Mouse (Mus musculus) gastrocnemius, adult 8-10 months (tissue): ENCODE results near the gene Pdzd8. TPM values are rescaled to one million over a fixed set of nuclear protein-coding genes. Genes with fewer than 3 reads are reported as not detected.

Experiments
- DNase-seq, 2 experiments: peaks; one replicate each; pipeline ENCODE4 v3.0.0; 2022; ENCODE audit warnings: low spot score in 2 of 2
- total RNA-seq, 4 experiments: library from RNA; stranded (reverse); gene quantifications; 2 replicates each; pipeline ENCODE4 v1.2.4; 2022

Pdzd8 gene
- total RNA-seq, 4 experiments from 2014 or later, result 13.5 to 15.2 (median 14.3) TPM

- DNase-seq, result no peak
Measured at GRCm38 (mm10) chr19:59354906-59355305, 9.3 kb upstream of the Pdzd8 start.

GRCm38 (mm10) chr19:59352760-59353159 is 7.2 kb upstream of the Pdzd8 start:
- no peak for DNase-seq

- no peak for DNase-seq
Measured at GRCm38 (mm10) chr19:59351151-59351889, 5.7 kb upstream of the Pdzd8 start.

GRCm38 (mm10) chr19:59350273-59350903 is 4.8 kb upstream of the Pdzd8 start:
- no peak for DNase-seq

GRCm38 (mm10) chr19:59349329-59349960 is 3.9 kb upstream of the Pdzd8 start:
- DNase-seq, result no peak

- DNase-seq, result no peak
Measured at GRCm38 (mm10) chr19:59346325-59346724, 745 bp upstream of the Pdzd8 start.

- peak; percentile 19 to 28 for DNase-seq
Measured at GRCm38 (mm10) chr19:59345081-59345657, 411 bp downstream of the Pdzd8 start.

GRCm38 (mm10) chr19:59344304-59344711 is 1.3 kb downstream of the Pdzd8 start:
- no peak for DNase-seq

- DNase-seq, result no peak
Measured at GRCm38 (mm10) chr19:59342964-59343363, 2.6 kb downstream of the Pdzd8 start.

- no peak for DNase-seq
Measured at GRCm38 (mm10) chr19:59339908-59340307, 5.7 kb downstream of the Pdzd8 start.

GRCm38 (mm10) chr19:59337872-59338681 is 7.5 kb downstream of the Pdzd8 start:
- DNase-seq, result no peak

- DNase-seq, result no peak
Measured at GRCm38 (mm10) chr19:59336655-59337054, 8.9 kb downstream of the Pdzd8 start.

GRCm38 (mm10) chr19:59330816-59331225 is 14.8 kb downstream of the Pdzd8 start:
- no peak for DNase-seq

GRCm38 (mm10) chr19:59321990-59322389 is 23.6 kb downstream of the Pdzd8 start, which contains the start of gene Rps12-ps3:
TSS of gene Rps12-ps3 (plus strand) at chr19:59322290.
- DNase-seq, result no peak

GRCm38 (mm10) chr19:59316571-59316970 is 29.0 kb downstream of the Pdzd8 start:
- no peak for DNase-seq

- DNase-seq, result no peak
Measured at GRCm38 (mm10) chr19:59315308-59315707, 30.3 kb downstream of the Pdzd8 start.

GRCm38 (mm10) chr19:59292183-59292839 is 53.3 kb downstream of the Pdzd8 start:
- DNase-seq, result no peak

- DNase-seq, result no peak
Measured at GRCm38 (mm10) chr19:59289811-59290210, 55.8 kb downstream of the Pdzd8 start.

- no peak for DNase-seq
Measured at GRCm38 (mm10) chr19:59289042-59289441, 56.5 kb downstream of the Pdzd8 start.

- DNase-seq, result no peak
Measured at GRCm38 (mm10) chr19:59282001-59282400, 63.6 kb downstream of the Pdzd8 start.

GRCm38 (mm10) chr19:59280841-59281240 is 64.7 kb downstream of the Pdzd8 start:
- no peak for DNase-seq
